Mouse (Mus musculus): Measurements from ENCODE around the gene Gstk1.

- no peak for TF ChIP-seq CTCF (IDR thresholded peaks at IDR 0.05; ENCODE audit: low read depth, low read length)
- no peak for TF ChIP-seq POLR2A (IDR thresholded peaks at IDR 0.05; ENCODE audit: insufficient read depth, low read length)
These were observed 53.6 kb downstream of the Gstk1 start for GRCm38 (mm10) chr6:42299362-42299761.

Data from ES-Bruce4 (cell line).